Mouse (Mus musculus) stomach, postnatal 0 days (tissue): Measurements from ENCODE around the gene Rhoq.

Experiments
- CTCF ChIP-seq: IDR thresholded peaks from 2 replicates; pipeline ENCODE4 v1.5.1; 2016; ENCODE audit warnings: antibody characterized with exemption, low read depth, mild to moderate bottlenecking, moderate library complexity
- EP300 ChIP-seq: optimal IDR thresholded peaks from 2 replicates; pipeline ENCODE3; 2016; ENCODE audit warnings: antibody characterized with exemption

- TF ChIP-seq CTCF (no peak), EP300 (no peak)
Observed at GRCm38 (mm10) chr17:86917048-86917447, 45.8 kb upstream of the Rhoq start, which contains the start of gene Tmem247.
